Mouse (Mus musculus) layer of hippocampus, postnatal 10 days (tissue): ENCODE results near the gene Tnip3. TPM values are rescaled to one million over a fixed set of nuclear protein-coding genes. Genes with fewer than 3 reads are reported as not detected.
A peak's percentile ranks its signal among the peaks of the same experiment; 100 is the strongest.

Experiments
- DNase-seq, 2 experiments: peaks; one replicate each; pipeline ENCODE4 v3.0.0; 2021; ENCODE audit warnings: low spot score in 2 of 2
- total RNA-seq, 2 experiments: library from RNA; stranded (reverse); gene quantifications; 2 replicates each; pipeline ENCODE4 v1.2.3; 2021

Tnip3 gene
- total RNA-seq, 2 experiments from 2014 or later, result not detected

GRCm38 (mm10) chr6:65644110-65644509, 119.0 kb downstream of the Tnip3 start:
- DNase-seq, result no peak

GRCm38 (mm10) chr6:65646408-65646807, 121.3 kb downstream of the Tnip3 start:
- DNase-seq, result no peak

GRCm38 (mm10) chr6:65647731-65648130, 122.6 kb downstream of the Tnip3 start:
- DNase-seq, result no peak

GRCm38 (mm10) chr6:65651376-65651775, 126.3 kb downstream of the Tnip3 start:
- DNase-seq, result no peak

GRCm38 (mm10) chr6:65661272-65661671, 136.2 kb downstream of the Tnip3 start:
- no peak for DNase-seq

- DNase-seq, result no peak
Measured at GRCm38 (mm10) chr6:65662050-65662449, 136.9 kb downstream of the Tnip3 start.

GRCm38 (mm10) chr6:65663990-65664389, 138.9 kb downstream of the Tnip3 start:
- no peak for DNase-seq

- no peak for DNase-seq
Measured at GRCm38 (mm10) chr6:65666295-65666694, 141.2 kb downstream of the Tnip3 start.

- no peak for DNase-seq
Measured at GRCm38 (mm10) chr6:65669971-65670370, 144.9 kb downstream of the Tnip3 start.

- peak in 1 of 2 experiments; percentile 4 for DNase-seq
Measured at GRCm38 (mm10) chr6:65670981-65671411, 145.9 kb downstream of the Tnip3 start.

GRCm38 (mm10) chr6:65671451-65671850, 146.3 kb downstream of the Tnip3 start, which contains the start of gene Ndnf:
Gene Ndnf (plus strand): TSS chr6:65671590.
- peak; percentile 46 to 67 for DNase-seq

- peak; percentile 9 to 26 for DNase-seq
Measured at GRCm38 (mm10) chr6:65672131-65673031, 147.3 kb downstream of the Tnip3 start.

Other genes starting within 250 kb of the Tnip3 start
- under 1 TPM; 0.23 to 0.29 TPM for gene C130060K24Rik, start 144.2 kb upstream of the Tnip3 start, total RNA-seq
- gene Ndnf, start 146.3 kb downstream of the Tnip3 start, total RNA-seq, result 10 to 100 TPM; 29.8 to 36.6 TPM